Mouse (Mus musculus): ENCODE measurements around the gene Tinagl1. TPM values are rescaled to one million over a fixed set of nuclear protein-coding genes. Genes with fewer than 3 reads are reported as not detected.

Tinagl1 gene
- total and polyA plus RNA-seq, 3 experiments = 6.1 to 21.9 TPM; not detected in 1

- Histone ChIP-seq H3K36me3 (ENCODE audit: control insufficient read depth in 1 of 2, insufficient read depth in 2 of 2, low read length in 2 of 2) (peaks cover 0 to 13% of the 10 kb centered on the region in 2 experiments; a peak in 2 of 4 replicates), H3K9me3 (replicated peaks; ENCODE audit: insufficient read depth, low read length) (no peaks in the 10 kb centered on the region), H3K79me2 (ENCODE audit: control insufficient read depth, insufficient read depth, low read length, poor library complexity) (no peaks in the 10 kb centered on the region), H3K4me3 (ENCODE audit: control insufficient read depth in 1 of 2, insufficient read depth in 1 of 2, low read depth in 2 of 2, low read length in 2 of 2) (peak overlapping the region in 1 of 2 experiments; percentile 12; a peak in 2 of 4 replicates), H3K4me1 (ENCODE audit: control insufficient read depth in 1 of 2, insufficient read depth in 2 of 2, low read length in 2 of 2) (peaks cover 9 to 13% of the 10 kb centered on the region in 2 experiments), H3K27ac (ENCODE audit: control insufficient read depth, low read depth, low read length) (no peak overlapping the region), H3K9ac (ENCODE audit: control insufficient read depth, low read depth, low read length, poor library complexity, severe bottlenecking) (no peak overlapping the region), H3K27me3 (ENCODE audit: control insufficient read depth in 1 of 2, insufficient read depth in 2 of 2, low read length in 2 of 2) (peaks cover 2% of the 10 kb centered on the region in 2 experiments; a peak in 2 of 4 replicates)
- TF ChIP-seq RCOR1 (IDR thresholded peaks at IDR 0.05; ENCODE audit: low read depth, low read length) (peak; percentile 53), MYC (IDR thresholded peaks at IDR 0.05; ENCODE audit: low read depth, low read length) (no peak), GATA1 (IDR thresholded peaks at IDR 0.05; ENCODE audit: low read depth, low read length) (peak; percentile 94), ZNF384 (IDR thresholded peaks at IDR 0.05; ENCODE audit: low read depth, low read length) (0 out of 2 replicates have a peak, but pooled peaks have one; percentile 44), SIN3A (IDR thresholded peaks at IDR 0.05; ENCODE audit: low read length) (peak; percentile 67), NRF1 (IDR thresholded peaks at IDR 0.05; ENCODE audit: insufficient read depth, low read depth, low read length, poor library complexity, severe bottlenecking) (no peak), TCF12 (IDR thresholded peaks at IDR 0.05; ENCODE audit: low read depth, low read length) (peak; percentile 33; the same call in 1 of the 2 replicates), ZKSCAN1 (IDR thresholded peaks at IDR 0.05; ENCODE audit: low read depth, low read length) (no peak), ETS1 (IDR thresholded peaks at IDR 0.05; ENCODE audit: low read depth, low read length) (peak; percentile 78), EP300 (IDR thresholded peaks at IDR 0.05; ENCODE audit: low read depth in 1 of 2, low read length in 2 of 2) (peak; percentile 65 to 67), MXI1 (IDR thresholded peaks at IDR 0.05; ENCODE audit: low read depth, low read length) (peak; percentile 54; the same call in 1 of the 2 replicates), CHD2 (IDR thresholded peaks at IDR 0.05; ENCODE audit: low read length) (no peak)
- DNase-seq (ENCODE audit: low read depth, low spot score) = peak; percentile 81
Measured at GRCm38 (mm10) chr4:130186891-130187290, 12.0 kb upstream of the Tinagl1 start.

- DNase-seq (ENCODE audit: low read depth, low spot score) = no peak
- Histone ChIP-seq H3K4me3 (ENCODE audit: control insufficient read depth in 1 of 2, insufficient read depth in 1 of 2, low read depth in 2 of 2, low read length in 2 of 2) (no peak overlapping the region), H3K79me2 (ENCODE audit: control insufficient read depth, insufficient read depth, low read length, poor library complexity) (no peaks in the 10 kb centered on the region), H3K27ac (ENCODE audit: control insufficient read depth, low read depth, low read length) (no peak overlapping the region), H3K9ac (ENCODE audit: control insufficient read depth, low read depth, low read length, poor library complexity, severe bottlenecking) (no peak overlapping the region), H3K4me1 (ENCODE audit: control insufficient read depth in 1 of 2, insufficient read depth in 2 of 2, low read length in 2 of 2) (peaks cover 9 to 13% of the 10 kb centered on the region in 2 experiments), H3K9me3 (replicated peaks; ENCODE audit: insufficient read depth, low read length) (no peaks in the 10 kb centered on the region), H3K36me3 (ENCODE audit: control insufficient read depth in 1 of 2, insufficient read depth in 2 of 2, low read length in 2 of 2) (peaks cover 0 to 13% of the 10 kb centered on the region in 2 experiments; a peak in 2 of 4 replicates), H3K27me3 (ENCODE audit: control insufficient read depth in 1 of 2, insufficient read depth in 2 of 2, low read length in 2 of 2) (peaks cover 2% of the 10 kb centered on the region in 2 experiments; a peak in 2 of 4 replicates)
- TF ChIP-seq ELF1 (IDR thresholded peaks at IDR 0.05; ENCODE audit: low read depth, low read length) (no peak), SMC3 (IDR thresholded peaks at IDR 0.05; ENCODE audit: low read depth, low read length) (no peak), JUND (IDR thresholded peaks at IDR 0.05; ENCODE audit: low read depth, low read length) (no peak), CHD1 (IDR thresholded peaks at IDR 0.05; ENCODE audit: low read depth, low read length) (no peak), USF2 (IDR thresholded peaks at IDR 0.05; ENCODE audit: borderline replicate concordance in 1 of 2, insufficient read depth in 1 of 2, low read depth in 1 of 2, low read length in 2 of 2) (no peak), CHD2 (IDR thresholded peaks at IDR 0.05; ENCODE audit: low read length) (no peak), RCOR1 (IDR thresholded peaks at IDR 0.05; ENCODE audit: low read depth, low read length) (no peak), POLR2AphosphoS5 (IDR thresholded peaks at IDR 0.05; ENCODE audit: borderline replicate concordance, low read depth, low read length) (no peak), GATA1 (IDR thresholded peaks at IDR 0.05; ENCODE audit: low read depth, low read length) (no peak), MXI1 (IDR thresholded peaks at IDR 0.05; ENCODE audit: low read depth, low read length) (no peak), UBTF (IDR thresholded peaks at IDR 0.05; ENCODE audit: borderline replicate concordance, insufficient read depth, low read depth, low read length) (no peak), ZC3H11A (IDR thresholded peaks at IDR 0.05; ENCODE audit: low read depth, low read length) (no peak), TBP (IDR thresholded peaks at IDR 0.05; ENCODE audit: low read depth, low read length) (no peak)
Measured at GRCm38 (mm10) chr4:130186450-130186849, 11.5 kb upstream of the Tinagl1 start.

Data from MEL (cell line).